Mouse (Mus musculus) frontal cortex, postnatal 14 days (tissue): Measurements from ENCODE around the gene Imp4.
"Not testable (repeated sequence)": the region's sequence is repeated elsewhere in the genome, so short reads cannot be mapped to it uniquely, and the experiment has no call there.

Source experiments
- DNase-seq, 2 experiments: peaks; one replicate each; pipeline ENCODE4 v3.0.0; 2022; ENCODE audit warnings: low spot score in 2 of 2

The Imp4 gene

GRCm38 (mm10) chr1:34439215-34439960 lies at the start of gene Imp4, which contains the start of gene Ccdc115:
TSS of gene Imp4 (plus strand) at chr1:34439851.
TSS of gene Ccdc115 (minus strand) at chr1:34439672.
- DNase-seq, result peak; percentile 94 to 96

DNA sequence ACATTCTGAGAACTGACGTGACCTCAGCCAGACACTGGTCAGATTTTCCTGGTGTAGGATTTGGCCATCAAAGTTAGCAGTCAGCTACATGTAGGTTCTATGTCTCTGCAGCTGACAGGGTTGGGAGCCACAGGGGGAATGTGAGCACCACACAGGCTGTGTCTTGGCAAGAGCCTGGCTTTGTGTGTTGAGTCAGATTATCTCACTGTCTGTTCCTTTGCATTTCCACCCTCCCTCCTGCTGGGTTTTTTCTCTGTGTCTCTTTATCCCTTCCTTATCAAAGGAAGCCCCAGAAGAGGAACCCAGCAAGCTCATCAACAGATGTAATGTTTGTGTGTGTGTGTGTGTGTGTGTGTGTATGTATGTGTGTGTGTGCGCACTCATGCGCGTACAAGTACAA lies 43.3 kb upstream of the Imp4 start:
- DNase-seq, result no peak

DNA sequence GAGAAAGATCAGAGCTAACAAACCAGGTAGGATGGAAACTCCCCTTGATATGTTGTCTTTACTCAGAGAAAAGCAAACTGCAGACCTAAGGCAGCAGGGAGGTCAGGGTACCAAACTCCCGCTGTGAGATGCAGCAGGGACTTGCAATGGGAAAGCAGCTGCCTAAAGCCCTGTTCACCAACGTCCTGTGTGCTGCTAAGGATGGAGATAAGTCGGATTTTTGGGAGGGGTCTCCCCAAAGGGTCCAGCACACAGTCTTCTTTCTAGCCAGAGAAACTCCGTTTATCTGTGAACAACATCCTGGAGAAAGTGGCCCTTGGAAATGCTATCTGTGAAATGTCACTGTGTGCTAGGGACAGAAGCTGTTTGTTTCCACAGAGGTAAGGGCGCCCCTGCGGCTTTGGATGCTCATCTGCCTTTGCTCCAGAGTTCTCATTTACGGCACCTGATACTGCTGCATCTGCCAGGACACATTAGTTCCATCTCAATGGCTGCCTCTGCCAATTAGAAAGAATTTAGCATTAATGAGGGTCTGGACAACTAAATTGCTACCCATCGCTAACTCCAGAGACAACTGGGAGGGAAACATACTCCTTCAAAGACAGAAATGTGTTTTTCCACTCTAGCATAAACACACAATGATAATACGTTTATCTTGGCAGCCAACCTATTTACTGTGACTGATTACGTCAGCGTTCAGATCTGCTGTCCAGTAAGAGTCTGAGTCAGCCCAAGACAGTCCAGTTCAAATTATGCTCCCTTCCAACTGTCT lies 40.3 kb upstream of the Imp4 start:
- no peak for DNase-seq

- DNase-seq, result no peak
These were observed 11.2 kb upstream of the Imp4 start for GRCm38 (mm10) chr1:34428466-34428865.

GRCm38 (mm10) chr1:34429281-34429680 lies 10.4 kb upstream of the Imp4 start:
- DNase-seq, result no peak

GRCm38 (mm10) chr1:34430981-34431380 lies 8.7 kb upstream of the Imp4 start:
- no peak for DNase-seq

DNA sequence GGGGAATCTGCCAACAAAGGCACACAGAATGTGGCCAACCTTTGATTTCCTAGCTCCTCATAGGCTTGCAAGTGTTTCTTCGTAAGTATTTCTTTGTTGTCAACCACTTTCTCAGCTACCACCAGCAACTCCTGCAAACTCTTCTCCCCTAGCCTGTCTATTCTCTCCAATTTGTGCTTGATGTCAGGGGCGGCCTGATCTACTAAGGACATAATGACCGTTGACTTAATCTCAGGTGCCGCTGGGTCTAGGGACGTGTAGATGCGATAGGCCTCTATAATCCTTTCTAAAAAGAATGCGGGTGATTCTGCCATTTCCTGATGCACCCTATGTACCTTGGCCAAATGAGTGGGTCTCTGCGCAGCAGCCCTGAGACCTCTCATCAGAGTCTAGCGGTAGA lies 8.2 kb upstream of the Imp4 start:
- no peak for DNase-seq

GRCm38 (mm10) chr1:34432411-34432775 lies 7.3 kb upstream of the Imp4 start:
- DNase-seq, result peak in 1 of 2 experiments; percentile 25

DNA sequence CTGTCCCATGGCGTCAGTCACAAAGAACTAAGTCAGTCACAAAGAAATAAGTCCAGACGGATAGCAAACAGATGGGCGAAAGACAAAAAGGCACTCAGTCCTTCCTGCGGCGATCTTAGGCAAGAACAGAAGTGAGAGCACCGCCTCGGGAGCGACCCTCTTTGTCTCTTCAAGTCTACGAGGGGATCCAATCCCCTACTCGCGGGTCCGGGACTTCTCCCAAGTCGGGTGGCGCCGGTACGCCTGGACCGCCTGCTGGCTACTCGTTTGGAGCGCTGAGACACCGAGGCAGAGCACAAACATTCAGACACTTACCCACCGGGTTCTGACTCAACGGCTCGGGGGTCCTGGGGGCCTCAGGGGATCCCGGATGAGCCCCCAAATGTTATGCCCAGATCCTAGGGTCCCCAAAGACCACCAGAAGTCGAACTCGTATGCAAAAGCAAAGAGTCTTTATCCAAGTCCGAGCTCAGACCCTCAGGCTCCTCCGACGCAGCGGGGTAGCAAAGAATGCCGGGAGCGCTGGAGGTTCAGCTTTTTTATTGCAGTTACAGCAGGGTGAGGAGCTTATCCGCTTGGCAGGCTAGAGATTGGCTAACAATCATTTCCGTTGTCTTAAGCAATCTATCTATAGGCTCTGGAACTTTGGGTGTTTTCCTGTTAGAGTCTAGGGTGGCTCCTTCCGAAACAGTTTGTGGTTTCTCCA lies 6.7 kb upstream of the Imp4 start:
- DNase-seq, result peak in 1 of 2 experiments; percentile 24

- no peak for DNase-seq
These were observed 5.6 kb upstream of the Imp4 start for GRCm38 (mm10) chr1:34433891-34434521.

GRCm38 (mm10) chr1:34434660-34435160 lies 4.9 kb upstream of the Imp4 start:
- DNase-seq, result peak; percentile 84 to 94

DNA sequence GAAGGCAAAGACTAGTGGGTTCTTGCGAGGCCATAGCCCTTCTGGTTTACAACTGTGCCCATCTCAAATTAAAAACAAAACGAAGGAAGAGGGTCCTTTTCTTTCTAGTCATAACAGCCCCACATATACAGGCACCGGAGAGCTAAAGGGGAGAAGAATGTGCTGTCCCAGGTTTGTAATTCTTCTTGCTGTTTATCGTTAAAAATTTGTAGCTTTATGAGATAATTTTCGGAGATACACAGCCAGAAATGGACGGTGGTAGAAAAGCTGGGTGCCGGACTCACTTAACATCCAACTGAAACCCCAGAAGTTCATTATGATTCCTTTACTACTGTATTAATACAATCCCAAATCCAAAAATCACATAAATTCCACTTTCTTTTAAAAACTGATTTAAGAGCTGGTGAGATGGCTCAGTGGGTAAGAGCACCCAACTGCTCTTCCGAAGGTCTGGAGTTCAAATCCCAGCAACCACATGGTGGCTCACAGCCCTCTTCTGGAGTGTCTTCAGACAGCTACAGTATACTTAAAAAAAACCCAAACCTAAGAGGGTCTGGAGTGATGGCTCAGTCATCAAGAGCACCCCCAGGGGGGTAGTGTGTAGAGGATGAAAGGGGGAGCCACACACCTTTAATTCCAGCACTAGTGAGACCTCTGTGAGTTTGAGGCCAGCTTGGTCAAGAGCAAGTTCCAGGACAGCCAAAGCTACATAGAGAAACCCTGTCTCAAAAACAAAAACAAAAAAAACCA lies 4.1 kb upstream of the Imp4 start:
- DNase-seq, result no peak

DNA sequence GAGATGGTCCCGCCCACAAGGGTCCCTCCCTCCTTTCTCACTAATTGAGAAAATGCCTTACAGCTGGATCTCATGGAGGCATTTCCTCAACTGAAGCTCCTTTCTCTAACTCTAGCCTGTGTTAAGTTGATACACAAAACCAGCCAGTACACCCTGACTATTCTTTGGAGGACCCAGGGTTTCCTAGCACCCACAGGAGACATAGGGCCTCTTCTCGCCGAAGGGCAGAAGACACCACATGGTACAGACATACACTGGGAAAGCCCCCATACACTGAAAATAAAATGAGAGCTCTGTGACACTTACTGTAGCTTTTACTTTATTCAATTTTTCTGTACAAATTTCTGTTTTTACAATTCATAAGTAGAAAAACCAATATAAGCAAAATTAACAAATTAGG lies 3.3 kb upstream of the Imp4 start:
- no peak for DNase-seq

DNA sequence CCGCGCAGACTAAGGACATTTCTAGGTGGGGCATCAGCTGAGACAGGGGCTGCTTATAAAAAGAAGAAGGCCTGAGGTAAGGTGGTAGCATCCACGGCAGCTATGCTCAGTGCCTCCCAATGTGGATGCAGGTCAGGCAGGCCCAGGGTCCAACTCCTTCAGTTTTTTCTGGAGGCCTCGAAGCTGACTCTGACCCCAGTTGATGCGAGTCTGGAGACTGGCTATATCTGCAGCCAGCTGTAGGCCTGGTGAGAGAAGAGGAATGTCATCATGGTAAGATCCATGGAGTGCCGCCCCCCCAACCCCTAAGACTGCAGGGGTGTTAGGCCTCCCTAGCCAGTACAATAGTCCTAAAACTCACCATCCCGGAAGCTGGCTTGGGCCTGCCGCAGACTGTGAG lies 2.3 kb upstream of the Imp4 start:
- not testable (repeated sequence) for DNase-seq

- DNase-seq, result no peak
These were observed 1.1 kb upstream of the Imp4 start for GRCm38 (mm10) chr1:34438381-34439051.

- no peak for DNase-seq
These were observed 445 bp downstream of the Imp4 start for GRCm38 (mm10) chr1:34439961-34440630.

- no peak for DNase-seq
These were observed 3.5 kb downstream of the Imp4 start for GRCm38 (mm10) chr1:34443124-34443523.

- no peak for DNase-seq
These were observed 18.8 kb downstream of the Imp4 start for GRCm38 (mm10) chr1:34458431-34458830.

DNA sequence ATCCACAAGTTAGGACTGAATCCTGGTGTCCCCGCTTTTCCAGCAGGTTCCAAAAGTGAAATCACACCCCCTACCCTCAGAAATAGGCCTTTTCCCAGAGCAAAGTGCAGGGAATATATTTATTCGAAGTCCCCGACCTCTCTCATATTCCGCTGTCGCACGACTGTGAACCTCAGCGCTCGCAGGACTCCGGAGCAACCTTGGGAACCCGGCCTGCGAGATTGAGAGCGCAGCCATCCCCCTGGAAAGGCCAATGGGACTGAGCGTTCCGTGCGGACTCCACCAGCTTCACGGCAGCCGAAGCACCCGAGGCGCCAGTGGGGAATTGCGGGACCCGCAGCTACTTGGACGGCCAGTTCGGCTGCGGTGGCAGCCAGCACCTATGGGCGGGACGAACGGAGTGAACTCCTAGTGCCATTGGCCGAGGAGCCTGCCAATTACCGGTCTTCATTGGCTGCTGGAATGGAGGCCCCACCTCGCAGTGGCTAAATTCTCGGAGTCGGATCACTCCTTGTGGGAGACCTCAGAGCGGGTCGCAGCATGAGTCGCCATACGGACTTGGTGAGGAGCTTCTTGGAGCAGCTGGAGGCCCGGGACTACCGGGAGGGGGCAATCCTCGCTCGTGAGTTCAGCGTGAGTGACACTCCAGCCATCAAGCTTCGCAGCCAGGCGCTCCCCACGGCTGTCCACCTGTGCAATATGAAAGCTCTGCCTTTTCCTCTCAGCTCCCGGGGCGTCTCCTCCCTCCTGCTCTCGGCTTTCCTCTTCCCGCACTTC lies 19.8 kb downstream of the Imp4 start, which contains the start of gene Ptpn18:
Gene Ptpn18 (plus strand): TSS at position 479 of the 777 bp plus-strand sequence.
- peak; percentile 72 to 82 for DNase-seq
